Mouse (Mus musculus): Measurements from ENCODE around the gene Defb13.

- no peak for TF ChIP-seq CTCF (IDR thresholded peaks at IDR 0.05; ENCODE audit: low read depth)
- no peak for TF ChIP-seq EP300 (IDR thresholded peaks at IDR 0.05; ENCODE audit: low read depth)
Measured at GRCm38 (mm10) chr8:21956336-21956735, 9.8 kb downstream of the Defb13 start.

Data from liver, postnatal 0 days (tissue).